Mouse (Mus musculus) midbrain, embryonic 11.5 days (tissue): Measurements from ENCODE around the gene Itpr3. TPM values are rescaled to one million over a fixed set of nuclear protein-coding genes. Genes with fewer than 3 reads are reported as not detected.

Experiments
- ATAC-seq: fragments of 200-750 bp; cut with Nextera tagmentation; 2 replicates; pipeline ENCODE4 v1.8.0; 2017; ENCODE audit warnings: moderate TSS enrichment, moderate library complexity; ENCODE audit not compliant: low FRiP score
- DNase-seq: peaks from one replicate; pipeline ENCODE4 v3.0.0; 2015; ENCODE audit warnings: low spot score; ENCODE audit errors: missing footprints
- H3K27ac ChIP-seq: fragments of 300-500 bp; sonication (generic); 2 replicates; pipeline ENCODE4 v1.5.1; 2014; ENCODE audit warnings: low read depth, low read length
- H3K27me3 ChIP-seq: fragments of 300-500 bp; sonication (generic); 2 replicates; pipeline ENCODE4 v1.6.1; 2014; ENCODE audit warnings: mild to moderate bottlenecking, low read length, moderate library complexity, mixed read lengths; ENCODE audit not compliant: control insufficient read depth, insufficient read depth
- H3K36me3 ChIP-seq: fragments of 300-500 bp; sonication (generic); 2 replicates; pipeline ENCODE4 v1.6.1; 2014; ENCODE audit warnings: mild to moderate bottlenecking, low read length, moderate library complexity, mixed read lengths; ENCODE audit not compliant: control insufficient read depth, insufficient read depth
- H3K4me1 ChIP-seq: fragments of 300-500 bp; sonication (generic); 2 replicates; pipeline ENCODE4 v1.6.1; 2014; ENCODE audit warnings: low read length; ENCODE audit not compliant: control insufficient read depth, insufficient read depth
- H3K4me2 ChIP-seq: fragments of 300-500 bp; sonication (generic); 2 replicates; pipeline ENCODE4 v1.6.1; 2014; ENCODE audit warnings: mild to moderate bottlenecking, moderate library complexity
- H3K4me3 ChIP-seq: fragments of 300-500 bp; sonication (generic); 2 replicates; pipeline ENCODE4 v1.5.1; 2014; ENCODE audit warnings: low read depth, low read length
- H3K9ac ChIP-seq: fragments of 300-500 bp; sonication (generic); 2 replicates; pipeline ENCODE4 v1.6.1; 2014; ENCODE audit warnings: low read length
- H3K9me3 ChIP-seq: fragments of 300-500 bp; sonication (generic); 2 replicates; pipeline ENCODE4 v1.6.1; 2016; ENCODE audit warnings: low read length; ENCODE audit not compliant: control insufficient read depth
- WGBS: fragments of 180-500 bp; shearing (Covaris S2); extraction: QIAGEN DNeasy Blood & Tissue Kit; methylation state at CpG from one replicate; pipeline ENCODE4 v1.1.7; 2014; 5-methylcytosine and 5-hydroxymethylcytosine counted together
- polyA plus RNA-seq: library from polyadenylated mRNA; unstranded; fragments of >200 nt; fragmentation: Nextera tagmentation; extraction: Ambion mirVana; gene quantifications from 2 replicates; pipeline ENCODE4 v1.2.1, GENCODE M21; 2014

The Itpr3 gene
- polyA plus RNA-seq, 1 experiment from 2014 or later = 0.72 TPM

- ATAC-seq (no peak), DNase-seq (no peak)
- H3K27ac ChIP-seq = no peak overlapping the region
- H3K9ac ChIP-seq = no peak overlapping the region
- H3K4me2 ChIP-seq = no peak overlapping the region
- peaks cover 7% of the 10 kb centered on the region for H3K4me1 ChIP-seq
- no peak overlapping the region for H3K4me3 ChIP-seq
- WGBS = 62% methylated on average over 4 of the region's 4 CpGs
- H3K9me3 ChIP-seq = no peaks in the 10 kb centered on the region
- no peaks in the 10 kb centered on the region for H3K27me3 ChIP-seq
- no peaks in the 10 kb centered on the region for H3K36me3 ChIP-seq
Observed at GRCm38 (mm10) chr17:27119540-27119895, 62.4 kb downstream of the Itpr3 start.

- Histone ChIP-seq H3K27me3 (no peaks in the 10 kb centered on the region), H3K4me2 (no peak overlapping the region), H3K4me1 (peaks cover 7% of the 10 kb centered on the region), H3K36me3 (no peaks in the 10 kb centered on the region), H3K9me3 (no peaks in the 10 kb centered on the region), H3K4me3 (no peak overlapping the region), H3K9ac (no peak overlapping the region), H3K27ac (peak overlapping the region; percentile 28; the same call in 1 of the 2 replicates)
- no peak for ATAC-seq
- 61% methylated on average over 8 of the region's 8 CpGs for WGBS
- no peak for DNase-seq
Observed at GRCm38 (mm10) chr17:27119954-27120353, 62.9 kb downstream of the Itpr3 start.

- no peaks in the 10 kb centered on the region for H3K27me3 ChIP-seq
- ATAC-seq = peak; percentile 23; the same call in 1 of the 2 replicates
- H3K27ac ChIP-seq = peak overlapping the region; percentile 28; the same call in 1 of the 2 replicates
- H3K9ac ChIP-seq = no peak overlapping the region
- peak overlapping the region; percentile 25 for H3K4me2 ChIP-seq
- H3K4me1 ChIP-seq = peaks cover 7% of the 10 kb centered on the region
- no peaks in the 10 kb centered on the region for H3K36me3 ChIP-seq
- peak; percentile 96 for DNase-seq
- H3K9me3 ChIP-seq = no peaks in the 10 kb centered on the region
- H3K4me3 ChIP-seq = no peak overlapping the region
- 6% methylated on average over 18 of the region's 18 CpGs for WGBS
Observed at GRCm38 (mm10) chr17:27120561-27121024, 63.5 kb downstream of the Itpr3 start.

DNA sequence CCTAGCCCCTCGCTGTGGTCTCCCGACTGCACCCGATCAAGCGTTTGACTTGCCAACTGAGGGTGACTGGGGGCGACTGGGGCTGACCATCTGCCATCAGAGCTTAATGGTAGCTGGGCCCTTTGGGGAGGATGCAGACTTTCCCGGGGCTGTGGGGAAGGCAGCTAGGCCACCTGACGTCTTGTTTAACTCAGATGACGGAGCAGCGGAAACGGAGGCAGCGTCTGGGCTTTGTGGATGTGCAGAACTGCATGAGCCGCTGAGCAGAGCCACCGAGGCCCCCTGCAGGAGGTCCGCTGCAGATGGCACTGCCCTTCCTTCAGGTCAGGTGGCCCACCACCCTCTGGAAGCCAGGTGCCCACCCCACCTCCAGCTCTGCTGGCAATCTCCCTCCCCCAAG lies 64.2 kb downstream of the Itpr3 start:
- Histone ChIP-seq H3K4me2 (no peak overlapping the region), H3K27ac (no peak overlapping the region), H3K9me3 (no peaks in the 10 kb centered on the region), H3K27me3 (no peaks in the 10 kb centered on the region), H3K36me3 (no peaks in the 10 kb centered on the region), H3K9ac (no peak overlapping the region), H3K4me3 (no peak overlapping the region), H3K4me1 (peaks cover 7% of the 10 kb centered on the region)
- WGBS = 36% methylated on average over 14 of the region's 14 CpGs
- no peak for ATAC-seq
- no peak for DNase-seq

- Histone ChIP-seq H3K9me3 (no peaks in the 10 kb centered on the region), H3K4me1 (peaks cover 7% of the 10 kb centered on the region), H3K4me3 (no peak overlapping the region), H3K4me2 (no peak overlapping the region), H3K36me3 (no peaks in the 10 kb centered on the region), H3K27me3 (no peaks in the 10 kb centered on the region), H3K27ac (no peak overlapping the region), H3K9ac (no peak overlapping the region)
- ATAC-seq (no peak), DNase-seq (no peak)
- 70% methylated on average over 7 of the region's 7 CpGs for WGBS
Observed at GRCm38 (mm10) chr17:27121781-27122180, 64.7 kb downstream of the Itpr3 start.

DNA sequence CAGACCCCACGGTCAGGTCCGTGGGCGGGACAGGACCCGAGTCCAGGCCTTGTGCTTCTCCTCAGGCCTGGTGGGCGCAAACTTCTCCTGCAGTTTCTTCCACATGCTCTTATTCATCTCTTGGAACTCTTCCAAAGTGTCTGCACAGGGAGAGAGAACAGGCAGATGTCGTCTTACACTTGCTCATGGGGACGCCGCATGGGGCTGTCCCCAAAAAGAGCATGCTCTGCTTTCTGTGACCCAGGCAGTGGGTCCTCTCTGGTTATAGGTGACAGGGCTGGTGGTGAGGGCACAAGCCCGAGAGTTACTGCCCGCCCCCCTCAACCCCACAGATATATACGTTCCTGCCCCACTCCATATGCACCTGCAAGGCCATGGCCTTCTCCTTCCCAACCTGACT lies 65.6 kb downstream of the Itpr3 start:
- 91% methylated on average over 11 of the region's 11 CpGs for WGBS
- no peaks in the 10 kb centered on the region for H3K36me3 ChIP-seq

DNA sequence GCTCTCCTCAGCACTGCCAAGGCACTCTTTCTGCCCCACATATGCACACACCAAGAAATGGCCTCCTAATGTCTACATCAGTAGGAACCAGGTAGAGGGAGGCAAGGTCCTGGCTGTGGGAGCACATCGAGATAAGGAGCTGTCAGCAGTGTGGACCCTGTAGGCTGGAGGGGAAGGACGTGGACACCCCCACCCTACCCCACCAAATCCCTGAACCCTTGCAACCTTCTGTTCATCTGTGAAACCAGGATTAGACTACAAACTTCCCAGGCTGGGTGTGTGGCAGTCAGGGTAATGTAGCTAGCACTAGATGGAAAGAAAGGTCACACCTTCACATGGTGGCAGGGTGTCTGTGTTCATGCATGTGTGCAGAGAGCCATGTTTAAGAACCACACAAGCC lies 66.0 kb downstream of the Itpr3 start:
- H3K36me3 ChIP-seq = no peaks in the 10 kb centered on the region
- no peak overlapping the region for H3K9ac ChIP-seq
- WGBS = 96% methylated on average over 2 of the region's 2 CpGs
- no peaks in the 10 kb centered on the region for H3K27me3 ChIP-seq
- no peak overlapping the region for H3K27ac ChIP-seq
- H3K4me3 ChIP-seq = no peak overlapping the region
- peaks cover 7% of the 10 kb centered on the region for H3K4me1 ChIP-seq
- ATAC-seq (no peak), DNase-seq (no peak)
- no peak overlapping the region for H3K4me2 ChIP-seq
- H3K9me3 ChIP-seq = no peaks in the 10 kb centered on the region

More for the DNA sequence above, 65.6 kb downstream of the Itpr3 start:
- Histone ChIP-seq H3K4me3 (no peak overlapping the region), H3K4me2 (no peak overlapping the region), H3K4me1 (peaks cover 7% of the 10 kb centered on the region), H3K27ac (no peak overlapping the region), H3K27me3 (no peaks in the 10 kb centered on the region), H3K9me3 (no peaks in the 10 kb centered on the region), H3K9ac (no peak overlapping the region)
- no peak for ATAC-seq
- DNase-seq = no peak

- DNase-seq (no peak), ATAC-seq (no peak)
- 84% methylated on average over 7 of the region's 7 CpGs for WGBS
- H3K4me1 ChIP-seq = peaks cover 7% of the 10 kb centered on the region
- no peaks in the 10 kb centered on the region for H3K27me3 ChIP-seq
- H3K4me3 ChIP-seq = no peak overlapping the region
- H3K9ac ChIP-seq = no peak overlapping the region
- H3K4me2 ChIP-seq = no peak overlapping the region
- no peaks in the 10 kb centered on the region for H3K36me3 ChIP-seq
- no peak overlapping the region for H3K27ac ChIP-seq
- no peaks in the 10 kb centered on the region for H3K9me3 ChIP-seq
Observed at GRCm38 (mm10) chr17:27123813-27124375, 66.8 kb downstream of the Itpr3 start.

DNA sequence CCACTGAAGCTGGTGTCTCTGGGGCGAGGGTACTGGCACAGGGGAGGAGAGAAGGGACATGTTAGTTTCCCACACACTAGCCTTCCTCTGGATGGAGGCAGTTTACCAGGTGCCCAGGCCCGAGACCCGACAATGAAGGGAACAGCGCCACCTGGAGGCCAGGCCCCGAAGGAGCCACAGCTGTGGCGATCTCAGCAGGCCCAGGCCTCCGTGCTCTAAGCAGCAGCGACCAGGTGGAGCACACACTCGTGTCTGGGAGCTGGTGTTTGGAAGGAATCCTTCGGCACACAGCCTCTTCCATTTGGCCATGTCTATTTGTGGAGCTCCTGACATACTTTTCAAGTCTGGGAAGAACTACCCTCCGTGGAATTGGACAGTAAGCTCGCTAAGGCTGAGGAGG lies 68.1 kb downstream of the Itpr3 start:
- H3K27me3 ChIP-seq = no peaks in the 10 kb centered on the region
- DNase-seq (peak; percentile 98), ATAC-seq (no peak)
- WGBS = 30% methylated on average over 12 of the region's 12 CpGs
- no peaks in the 10 kb centered on the region for H3K9me3 ChIP-seq
- H3K4me3 ChIP-seq = no peak overlapping the region
- no peak overlapping the region for H3K9ac ChIP-seq
- no peak overlapping the region for H3K27ac ChIP-seq
- no peaks in the 10 kb centered on the region for H3K36me3 ChIP-seq
- no peak overlapping the region for H3K4me2 ChIP-seq
- H3K4me1 ChIP-seq = peaks cover 7% of the 10 kb centered on the region
